In genomic region chr11:76253918-76254264, GRCm38 (mm10) we compare ENCODE assay signal across 12 mouse cellular contexts. TPM values are rescaled to one million over a fixed set of nuclear protein-coding genes. Genes with fewer than 3 reads are reported as not detected.
DNase-seq lines count a peak whose midpoint lies in the region; ATAC-seq lines count a peak whose summit lies in the region.
"Had no signal": no experiment of that assay in that cellular context is flagged by ENCODE, and none has a peak within 500 bp of the region (broad histone marks: within the 10 kb centered on the region; RNA-seq: fewer than 3 reads in every experiment).

No protein-coding gene starts in this region.

- H3K27me3 ChIP-seq in forebrain, embryonic 10.5 days (ENCODE audit: poor library complexity, severe bottlenecking): no peaks in the 10 kb centered on the region
- no peaks in the 10 kb centered on the region for H3K27me3 ChIP-seq in forebrain, embryonic 16.5 days (replicated peaks; ENCODE audit: control insufficient read depth, insufficient read depth, low read length)
- no peaks in the 10 kb centered on the region for H3K27me3 ChIP-seq in lung, embryonic 15.5 days
- H3K27me3 ChIP-seq in intestine, embryonic 15.5 days (replicated peaks): no peaks in the 10 kb centered on the region
- no peaks in the 10 kb centered on the region for H3K27me3 ChIP-seq in neural tube, embryonic 15.5 days (replicated peaks)
- H3K27me3 ChIP-seq: Patski had no signal

- DNase-seq in forebrain, embryonic 10.5 days (ENCODE audit: extremely low spot score, low spot score): no peak
- no peak for DNase-seq in lung, postnatal 25 days (ENCODE audit: low spot score)
- no peak for DNase-seq in frontal cortex, adult 2 months (ENCODE audit: extremely low spot score in 1 of 2, low spot score in 1 of 2)

- WGBS in forebrain, embryonic 10.5 days: 91% methylated on average over 4 of the region's 4 CpGs
- WGBS in forebrain, embryonic 16.5 days: 76% methylated on average over 4 of the region's 4 CpGs
- 59% methylated on average over 4 of the region's 4 CpGs for WGBS in lung, embryonic 15.5 days
- WGBS in intestine, embryonic 15.5 days: 68% methylated on average over 4 of the region's 4 CpGs
- WGBS in neural tube, embryonic 15.5 days: 56% methylated on average over 4 of the region's 4 CpGs

- peaks cover 50% of the 10 kb centered on the region for H3K4me1 ChIP-seq in forebrain, embryonic 10.5 days
- H3K4me1 ChIP-seq in forebrain, embryonic 16.5 days (replicated peaks; ENCODE audit: control insufficient read depth, insufficient read depth, low read length): peaks cover 14% of the 10 kb centered on the region
- H3K4me1 ChIP-seq in lung, embryonic 15.5 days: no peaks in the 10 kb centered on the region; the same call in 1 of the 2 replicates
- no peaks in the 10 kb centered on the region for H3K4me1 ChIP-seq in intestine, embryonic 15.5 days (replicated peaks)
- H3K4me1 ChIP-seq in neural tube, embryonic 15.5 days: peaks cover 18% of the 10 kb centered on the region

- H3K4me2 ChIP-seq in forebrain, embryonic 16.5 days (ENCODE audit: low read length): no peak overlapping the region
- no peak overlapping the region for H3K4me2 ChIP-seq in lung, embryonic 15.5 days
- no peak overlapping the region for H3K4me2 ChIP-seq in intestine, embryonic 15.5 days (replicated peaks)
- H3K4me2 ChIP-seq in neural tube, embryonic 15.5 days: no peak overlapping the region

- no peak overlapping the region for H3K9ac ChIP-seq in forebrain, embryonic 16.5 days (replicated peaks; ENCODE audit: low read depth, low read length)
- H3K9ac ChIP-seq in lung, embryonic 15.5 days: no peak overlapping the region
- H3K9ac ChIP-seq in intestine, embryonic 15.5 days: no peak overlapping the region
- no peak overlapping the region for H3K9ac ChIP-seq in neural tube, embryonic 15.5 days (replicated peaks)

- no peaks in the 10 kb centered on the region for H3K9me3 ChIP-seq in forebrain, embryonic 10.5 days
- H3K9me3 ChIP-seq in forebrain, embryonic 16.5 days (ENCODE audit: control insufficient read depth, low read length): no peaks in the 10 kb centered on the region
- no peaks in the 10 kb centered on the region for H3K9me3 ChIP-seq in lung, embryonic 15.5 days
- no peaks in the 10 kb centered on the region for H3K9me3 ChIP-seq in intestine, embryonic 15.5 days
- no peaks in the 10 kb centered on the region for H3K9me3 ChIP-seq in neural tube, embryonic 15.5 days (replicated peaks)

- H3K36me3 ChIP-seq in forebrain, embryonic 10.5 days (replicated peaks): peaks cover 71% of the 10 kb centered on the region
- no peaks in the 10 kb centered on the region for H3K36me3 ChIP-seq in forebrain, embryonic 16.5 days (ENCODE audit: control insufficient read depth, insufficient read depth)
- H3K36me3 ChIP-seq in lung, embryonic 15.5 days: peaks cover 13% of the 10 kb centered on the region
- peaks cover 21% of the 10 kb centered on the region for H3K36me3 ChIP-seq in intestine, embryonic 15.5 days
- H3K36me3 ChIP-seq in neural tube, embryonic 15.5 days: peaks cover 28% of the 10 kb centered on the region

- H3K27ac ChIP-seq in forebrain, embryonic 10.5 days: peak overlapping the region; percentile 60
- no peak overlapping the region for H3K27ac ChIP-seq in forebrain, embryonic 16.5 days (ENCODE audit: low read length)
- H3K27ac ChIP-seq in lung, embryonic 15.5 days: peak overlapping the region; percentile 20; the same call in 1 of the 2 replicates
- H3K27ac ChIP-seq in intestine, embryonic 15.5 days: no peak overlapping the region
- 0 out of 2 replicates have a peak overlapping the region, but pooled peaks have one; percentile 23 for H3K27ac ChIP-seq in neural tube, embryonic 15.5 days (replicated peaks)
- H3K27ac ChIP-seq: left cerebral cortex, adult 2 months had no signal

- H3K4me3 ChIP-seq in forebrain, embryonic 10.5 days: no peak overlapping the region
- no peak overlapping the region for H3K4me3 ChIP-seq in forebrain, embryonic 16.5 days (replicated peaks; ENCODE audit: low read length)
- no peak overlapping the region for H3K4me3 ChIP-seq in lung, embryonic 15.5 days
- no peak overlapping the region for H3K4me3 ChIP-seq in intestine, embryonic 15.5 days (replicated peaks)
- H3K4me3 ChIP-seq in neural tube, embryonic 15.5 days (replicated peaks): no peak overlapping the region
- H3K4me3 ChIP-seq: left cerebral cortex, adult 2 months had no signal

- no peak for ATAC-seq in forebrain, embryonic 16.5 days
- ATAC-seq in lung, embryonic 15.5 days (ENCODE audit: borderline replicate concordance, extremely low read depth, low FRiP score, low TSS enrichment): peak; percentile 68; the same call in 1 of the 2 replicates
- ATAC-seq in intestine, embryonic 15.5 days: peak; percentile 52
- ATAC-seq in neural tube, embryonic 15.5 days (ENCODE audit: low FRiP score): no peak
- no peak for ATAC-seq in erythroblast, adult 5-6 weeks (replicated peaks; ENCODE audit: low FRiP score, poor library complexity, severe bottlenecking)

RNA-seq across cellular contexts. Expression of gene Glod4, which starts 10.4 kb away (rescaled TPM):
- polyA plus RNA-seq in forebrain, embryonic 10.5 days (2016; fragmentation: Nextera tagmentation; extraction: Ambion mirVana): 129 and 134 TPM in 2 replicates
- polyA plus RNA-seq in forebrain, embryonic 16.5 days (2015; fragmentation: Nextera tagmentation; extraction: Ambion mirVana): 127 and 129 TPM in 2 replicates
- polyA plus RNA-seq in lung, embryonic 15.5 days (2015; fragmentation: Nextera tagmentation; extraction: Ambion mirVana): 128 and 138 TPM in 2 replicates
- 123 and 138 TPM in 2 replicates for polyA plus RNA-seq in intestine, embryonic 15.5 days (2015; fragmentation: Nextera tagmentation; extraction: Ambion mirVana)
- 112 and 123 TPM in 2 replicates for polyA plus RNA-seq in neural tube, embryonic 15.5 days (2015; fragmentation: Nextera tagmentation; extraction: Ambion mirVana)
- 12.1 and 31.5 TPM in 2 replicates for total RNA-seq in erythroblast, adult 5-6 weeks (2015; ENCODE audit: low replicate concordance)
- total RNA-seq in erythroblast, adult 5-6 weeks (2017; ENCODE audit: low replicate concordance): 16.7 and 55.0 TPM in 2 replicates
- polyA plus RNA-seq in frontal cortex, adult 2 months (2012; rRNA removed): 48.6 and 53.1 TPM in 2 replicates

RNA-seq across cellular contexts. Expression of gene Mrm3, which starts 10.4 kb away (rescaled TPM):
- polyA plus RNA-seq in forebrain, embryonic 10.5 days (2016; fragmentation: Nextera tagmentation; extraction: Ambion mirVana): 26.3 and 28.1 TPM in 2 replicates
- 21.8 and 24.6 TPM in 2 replicates for polyA plus RNA-seq in forebrain, embryonic 16.5 days (2015; fragmentation: Nextera tagmentation; extraction: Ambion mirVana)
- 21.8 and 22.4 TPM in 2 replicates for polyA plus RNA-seq in lung, embryonic 15.5 days (2015; fragmentation: Nextera tagmentation; extraction: Ambion mirVana)
- polyA plus RNA-seq in intestine, embryonic 15.5 days (2015; fragmentation: Nextera tagmentation; extraction: Ambion mirVana): 26.3 and 29.6 TPM in 2 replicates
- polyA plus RNA-seq in neural tube, embryonic 15.5 days (2015; fragmentation: Nextera tagmentation; extraction: Ambion mirVana): 27.3 and 28.1 TPM in 2 replicates
- 2.7 and 4.2 TPM in 2 replicates for total RNA-seq in erythroblast, adult 5-6 weeks (2015; ENCODE audit: low replicate concordance)
- total RNA-seq in erythroblast, adult 5-6 weeks (2017; ENCODE audit: low replicate concordance): 3.2 and 4.7 TPM in 2 replicates
- polyA plus RNA-seq in frontal cortex, adult 2 months (2012; rRNA removed): 14.5 and 16.7 TPM in 2 replicates

RNA-seq across cellular contexts. Expression of gene Gemin4, which starts 36.4 kb away (rescaled TPM):
- 65.6 and 68.5 TPM in 2 replicates for polyA plus RNA-seq in forebrain, embryonic 10.5 days (2016; fragmentation: Nextera tagmentation; extraction: Ambion mirVana)
- polyA plus RNA-seq in forebrain, embryonic 16.5 days (2015; fragmentation: Nextera tagmentation; extraction: Ambion mirVana): 17.7 and 20.5 TPM in 2 replicates
- 28.3 and 37.0 TPM in 2 replicates for polyA plus RNA-seq in lung, embryonic 15.5 days (2015; fragmentation: Nextera tagmentation; extraction: Ambion mirVana)
- 28.8 and 32.6 TPM in 2 replicates for polyA plus RNA-seq in intestine, embryonic 15.5 days (2015; fragmentation: Nextera tagmentation; extraction: Ambion mirVana)
- polyA plus RNA-seq in neural tube, embryonic 15.5 days (2015; fragmentation: Nextera tagmentation; extraction: Ambion mirVana): 13.8 and 20.1 TPM in 2 replicates
- total RNA-seq in erythroblast, adult 5-6 weeks (2015; ENCODE audit: low replicate concordance): 2.9 TPM in 1 of 2 replicates, not detected in the other
- 0.42 TPM in 1 of 2 replicates, not detected in the other for total RNA-seq in erythroblast, adult 5-6 weeks (2017; ENCODE audit: low replicate concordance)
- 5.3 and 8.0 TPM in 2 replicates for polyA plus RNA-seq in frontal cortex, adult 2 months (2012; rRNA removed)

RNA-seq across cellular contexts. Expression of gene Dbil5, which starts 36.5 kb away (rescaled TPM):
- 0.53 TPM in 1 of 2 replicates, not detected in the other for polyA plus RNA-seq in forebrain, embryonic 10.5 days (2016; fragmentation: Nextera tagmentation; extraction: Ambion mirVana)
- polyA plus RNA-seq in forebrain, embryonic 16.5 days (2015; fragmentation: Nextera tagmentation; extraction: Ambion mirVana): 0.77 TPM in 1 of 2 replicates, not detected in the other
- 0.50 and 1.5 TPM in 2 replicates for polyA plus RNA-seq in lung, embryonic 15.5 days (2015; fragmentation: Nextera tagmentation; extraction: Ambion mirVana)
- polyA plus RNA-seq in intestine, embryonic 15.5 days (2015; fragmentation: Nextera tagmentation; extraction: Ambion mirVana): 1.2 and 1.7 TPM in 2 replicates
- polyA plus RNA-seq in neural tube, embryonic 15.5 days (2015; fragmentation: Nextera tagmentation; extraction: Ambion mirVana): 0.38 and 0.79 TPM in 2 replicates
- total RNA-seq in erythroblast, adult 5-6 weeks (2015; ENCODE audit: low replicate concordance): not detected in 2 replicates
- total RNA-seq in erythroblast, adult 5-6 weeks (2017; ENCODE audit: low replicate concordance): not detected in 2 replicates
- 1.4 and 1.5 TPM in 2 replicates for polyA plus RNA-seq in frontal cortex, adult 2 months (2012; rRNA removed)
- total RNA-seq: gastrocnemius, postnatal 4 days; megakaryocyte progenitor cell, adult 5-6 weeks had no signal

Comparison
In these comparisons a context has a peak if more than half of its experiments do, and no peak if none do; other contexts are left out.
1. H3K27ac ChIP-seq: peak in forebrain, embryonic 10.5 days (single experiment), lung, embryonic 15.5 days (single experiment) and neural tube, embryonic 15.5 days (single experiment); none in forebrain, embryonic 16.5 days (single experiment) and intestine, embryonic 15.5 days (single experiment).
2. ATAC-seq: peak in lung, embryonic 15.5 days (single experiment) and intestine, embryonic 15.5 days (single experiment); none in forebrain, embryonic 16.5 days (single experiment), neural tube, embryonic 15.5 days (single experiment) and erythroblast, adult 5-6 weeks (single experiment).